Mouse (Mus musculus): ENCODE data around the gene Rubcn.

Rubcn gene

GRCm38 (mm10) chr16:32815160-32815605 lies 62.4 kb downstream of the Rubcn start:
- DNase-seq, result no peak

GRCm38 (mm10) chr16:32814539-32814938 lies 63.0 kb downstream of the Rubcn start:
- peak; percentile 32 for DNase-seq

- no peak for DNase-seq
Observed at GRCm38 (mm10) chr16:32813771-32814170, 63.8 kb downstream of the Rubcn start.

GRCm38 (mm10) chr16:32813362-32813761 lies 64.2 kb downstream of the Rubcn start:
- DNase-seq, result no peak

GRCm38 (mm10) chr16:32812888-32813361 lies 64.6 kb downstream of the Rubcn start:
- peak; percentile 72 for DNase-seq

GRCm38 (mm10) chr16:32810321-32810720 lies 67.2 kb downstream of the Rubcn start, which contains the start of gene Smbd1:
Smbd1 (minus strand) TSS chr16:32810477.
- no peak for DNase-seq

- no peak for DNase-seq
Observed at GRCm38 (mm10) chr16:32807408-32808185, 70.0 kb downstream of the Rubcn start.

GRCm38 (mm10) chr16:32805151-32805550 lies 72.4 kb downstream of the Rubcn start:
- DNase-seq, result no peak

- DNase-seq, result no peak
Observed at GRCm38 (mm10) chr16:32803901-32804300, 73.7 kb downstream of the Rubcn start.

- peak; percentile 23 for DNase-seq
Observed at GRCm38 (mm10) chr16:32803252-32803853, 74.2 kb downstream of the Rubcn start.

- DNase-seq, result no peak
Observed at GRCm38 (mm10) chr16:32797426-32797689, 80.2 kb downstream of the Rubcn start, which contains the start of gene Muc20. Muc20 (minus strand) TSS chr16:32797435.

GRCm38 (mm10) chr16:32796676-32797425 lies 80.7 kb downstream of the Rubcn start:
- DNase-seq, result no peak

GRCm38 (mm10) chr16:32795177-32795576 lies 82.4 kb downstream of the Rubcn start:
- DNase-seq, result no peak

GRCm38 (mm10) chr16:32790056-32790455 lies 87.5 kb downstream of the Rubcn start:
- no peak for DNase-seq

GRCm38 (mm10) chr16:32784840-32785239 lies 92.7 kb downstream of the Rubcn start:
- peak; percentile 47 for DNase-seq

GRCm38 (mm10) chr16:32783324-32784062 lies 94.1 kb downstream of the Rubcn start:
- no peak for DNase-seq

GRCm38 (mm10) chr16:32778956-32779355 lies 98.6 kb downstream of the Rubcn start:
- no peak for DNase-seq

GRCm38 (mm10) chr16:32776676-32777075 lies 100.9 kb downstream of the Rubcn start:
- DNase-seq, result no peak

All from right cerebral cortex, postnatal 25 days (tissue).